In genomic region chr7:112086186-112086585, GRCm38 (mm10) we compare ENCODE assay signal across 21 mouse cellular contexts.
DNase-seq lines count a peak whose midpoint lies in the region; ATAC-seq and TF ChIP-seq lines count a peak whose summit lies in the region.
"Had no signal": no experiment of that assay in that cellular context is flagged by ENCODE, and none has a peak within 500 bp of the region (broad histone marks: within the 10 kb centered on the region; RNA-seq: fewer than 3 reads in every experiment).

No protein-coding gene starts in this region.

- no peak for TF ChIP-seq CTCF in heart, adult 2 months (IDR thresholded peaks at IDR 0.05)
- no peak for TF ChIP-seq CTCF in kidney, postnatal 0 days (IDR thresholded peaks at IDR 0.05; ENCODE audit: low read depth)

- peak; percentile 52 for DNase-seq in heart, adult 11 months
- DNase-seq in heart, adult 2 months = no peak
- DNase-seq in kidney, postnatal 0 days (ENCODE audit: low spot score) = peak; percentile 25
- DNase-seq in kidney, postnatal 14 days = no peak
- DNase-seq in midbrain, embryonic 11.5 days (ENCODE audit: low spot score, missing footprints) = peak; percentile 61
- DNase-seq: adrenal gland, adult 2 months; adrenal gland, adult 8-10 months; adrenal gland, postnatal 10 days; adrenal gland, postnatal 14 days; adrenal gland, postnatal 25 days; adrenal gland, postnatal 36 days; B cell, adult 2 months; cerebellum, adult 11 months; cerebellum, adult 11-12 months; cerebellum, adult 18-20 months had no signal

- no peak overlapping the region for H3K4me2 ChIP-seq in kidney, postnatal 0 days (ENCODE audit: low read length)
- no peak overlapping the region for H3K4me2 ChIP-seq in midbrain, embryonic 11.5 days
- H3K4me2 ChIP-seq in midbrain, embryonic 15.5 days = no peak overlapping the region

- peaks cover 7% of the 10 kb centered on the region for H3K36me3 ChIP-seq in heart, adult 2 months (ENCODE audit: control insufficient read depth, insufficient read depth, low read length)
- peaks cover 33% of the 10 kb centered on the region; the same call in 1 of the 2 replicates for H3K36me3 ChIP-seq in kidney, postnatal 0 days (ENCODE audit: insufficient read depth, low read length)
- H3K36me3 ChIP-seq in midbrain, embryonic 11.5 days (ENCODE audit: control insufficient read depth, insufficient read depth, low read length) = peaks cover 4% of the 10 kb centered on the region; the same call in 1 of the 2 replicates
- peaks cover 34% of the 10 kb centered on the region for H3K36me3 ChIP-seq in midbrain, embryonic 15.5 days (replicated peaks)

- no peak overlapping the region for H3K4me3 ChIP-seq in heart, adult 2 months
- H3K4me3 ChIP-seq in kidney, postnatal 0 days (replicated peaks; ENCODE audit: low read depth, low read length) = no peak overlapping the region
- H3K4me3 ChIP-seq in midbrain, embryonic 11.5 days (ENCODE audit: low read depth, low read length) = no peak overlapping the region
- no peak overlapping the region for H3K4me3 ChIP-seq in midbrain, embryonic 15.5 days

- no peaks in the 10 kb centered on the region for H3K9me3 ChIP-seq in kidney, postnatal 0 days (replicated peaks; ENCODE audit: low read length)
- H3K9me3 ChIP-seq in midbrain, embryonic 11.5 days (ENCODE audit: control insufficient read depth, low read length) = no peaks in the 10 kb centered on the region
- H3K9me3 ChIP-seq in midbrain, embryonic 15.5 days = no peaks in the 10 kb centered on the region
- H3K9me3 ChIP-seq: G1E had no signal

- no peaks in the 10 kb centered on the region for H3K27me3 ChIP-seq in heart, adult 2 months (ENCODE audit: control insufficient read depth, insufficient read depth, low read length)
- H3K27me3 ChIP-seq in kidney, postnatal 0 days (ENCODE audit: insufficient read depth, low read length) = no peaks in the 10 kb centered on the region
- H3K27me3 ChIP-seq in midbrain, embryonic 11.5 days (ENCODE audit: control insufficient read depth, insufficient read depth, low read length) = no peaks in the 10 kb centered on the region
- H3K27me3 ChIP-seq in midbrain, embryonic 15.5 days (replicated peaks) = no peaks in the 10 kb centered on the region
- H3K27me3 ChIP-seq: CH12.LX, Patski had no signal

- no peak for ATAC-seq in kidney, postnatal 0 days (replicated peaks; ENCODE audit: low FRiP score, low read depth)
- no peak for ATAC-seq in midbrain, embryonic 11.5 days (ENCODE audit: low FRiP score)
- no peak for ATAC-seq in midbrain, embryonic 15.5 days (replicated peaks)
- ATAC-seq: activated CD4-positive, CD25-positive, alpha-beta regulatory T cell, adult 4 months; CD4-positive, CD25-positive, alpha-beta regulatory T cell, adult 4 months; Patski had no signal

- TF ChIP-seq POLR2A in heart, adult 2 months (IDR thresholded peaks at IDR 0.05; ENCODE audit: insufficient read depth, low read depth, low read length) = no peak

- intact Hi-C loops in heart, adult 2 months (cut with DNase I) = loop anchor here (5.0 kb wide), 1 partner anchor 241 kb away; no protein-coding TSS in a partner anchor

- H3K27ac ChIP-seq in heart, adult 2 months = no peak overlapping the region
- H3K27ac ChIP-seq in kidney, postnatal 0 days = no peak overlapping the region
- no peak overlapping the region for H3K27ac ChIP-seq in midbrain, embryonic 11.5 days (ENCODE audit: low read depth, low read length)
- H3K27ac ChIP-seq in midbrain, embryonic 15.5 days = no peak overlapping the region

- no peak overlapping the region for H3K9ac ChIP-seq in heart, adult 2 months (ENCODE audit: low read depth, low read length)
- no peak overlapping the region for H3K9ac ChIP-seq in kidney, postnatal 0 days (ENCODE audit: low read depth, low read length)
- H3K9ac ChIP-seq in midbrain, embryonic 11.5 days (ENCODE audit: low read length) = no peak overlapping the region
- no peak overlapping the region for H3K9ac ChIP-seq in midbrain, embryonic 15.5 days

- 93% methylated on average over 2 of the region's 2 CpGs for WGBS in heart, adult 2 months
- WGBS in kidney, postnatal 0 days = 78% methylated on average over 2 of the region's 2 CpGs
- 96% methylated on average over 2 of the region's 2 CpGs for WGBS in midbrain, embryonic 11.5 days
- 91% methylated on average over 2 of the region's 2 CpGs for WGBS in midbrain, embryonic 15.5 days

- TF ChIP-seq EP300 in heart, adult 2 months (IDR thresholded peaks at IDR 0.05; ENCODE audit: insufficient read depth, low read depth, low read length) = no peak

- H3K79me2 ChIP-seq in heart, adult 2 months (replicated peaks; ENCODE audit: control insufficient read depth, insufficient read depth, low read length) = no peaks in the 10 kb centered on the region

- H3K4me1 ChIP-seq in heart, adult 2 months (ENCODE audit: control insufficient read depth, insufficient read depth, low read length) = no peaks in the 10 kb centered on the region
- H3K4me1 ChIP-seq in kidney, postnatal 0 days (replicated peaks; ENCODE audit: insufficient read depth, low read length) = no peaks in the 10 kb centered on the region
- H3K4me1 ChIP-seq in midbrain, embryonic 11.5 days (ENCODE audit: control insufficient read depth, insufficient read depth, low read length) = no peaks in the 10 kb centered on the region
- no peaks in the 10 kb centered on the region for H3K4me1 ChIP-seq in midbrain, embryonic 15.5 days

Comparison
In these comparisons a context has a peak if more than half of its experiments do, and no peak if none do; other contexts are left out.
1. DNase-seq: peak in heart, adult 11 months (single experiment), kidney, postnatal 0 days (single experiment) and midbrain, embryonic 11.5 days (single experiment); none in heart, adult 2 months (0 of 2) and kidney, postnatal 14 days (single experiment).